ENCODE assay signal across 8 mouse cellular contexts in the genomic region with DNA sequence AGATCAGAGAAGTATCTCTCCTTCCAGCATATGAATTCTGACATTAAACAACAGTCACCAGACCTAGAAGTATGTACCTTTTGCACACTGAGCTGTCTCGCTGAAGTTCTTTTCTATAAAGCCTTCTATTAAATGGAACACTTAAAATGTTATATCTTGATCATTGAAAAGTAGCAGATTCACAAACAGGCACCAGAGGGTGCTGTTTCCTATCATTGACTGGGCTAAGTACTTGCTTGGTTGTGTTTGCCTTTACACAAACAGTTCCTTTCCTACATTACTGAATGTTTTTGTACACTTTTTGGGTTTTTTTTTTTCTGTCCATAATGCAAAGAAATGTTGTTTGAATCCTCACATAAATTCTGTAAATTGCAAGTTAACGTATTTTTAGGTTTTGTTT. TPM values are rescaled to one million over a fixed set of nuclear protein-coding genes. Genes with fewer than 3 reads are reported as not detected.
DNase-seq lines count a peak whose midpoint lies in the region; TF ChIP-seq lines count a peak whose summit lies in the region.

No protein-coding gene starts in this region.

- TF ChIP-seq POLR2A in spleen, adult 2 months (IDR thresholded peaks at IDR 0.05; ENCODE audit: low read depth, low read length) = no peak

- TF ChIP-seq CTCF in spleen, adult 2 months (IDR thresholded peaks at IDR 0.05; ENCODE audit: extremely low read depth, insufficient read depth, insufficient read length, insufficient replicate concordance) = peak; percentile 9; the same call in 1 of the 2 replicates

- WGBS in heart, embryonic 10.5 days = 70% methylated on average over 2 of the region's 2 CpGs
- 71% methylated on average over 2 of the region's 2 CpGs for WGBS in spleen, adult 2 months

- DNase-seq in heart, adult 18-20 months = peak; percentile 49 to 67
- DNase-seq in heart, embryonic 10.5 days (ENCODE audit: low spot score) = no peak
- DNase-seq in spleen, adult 2 months (ENCODE audit: low read depth in 1 of 2, low spot score in 2 of 2) = peak in 1 of 2 experiments; percentile 36
- DNase-seq in spleen, adult 18-20 months = no peak
- peak; percentile 58 to 68 for DNase-seq in cerebellum, postnatal 14 days
- DNase-seq in lung, postnatal 25 days (ENCODE audit: low spot score) = peak; percentile 70
- no peak for DNase-seq in frontal cortex, postnatal 36 days (ENCODE audit: low spot score in 2 of 2)
- DNase-seq in Muller cell, postnatal 12 days (ENCODE audit: inconsistent ontology term) = no peak

- no peaks in the 10 kb centered on the region for H3K9me3 ChIP-seq in heart, embryonic 10.5 days

- H3K4me3 ChIP-seq in heart, embryonic 10.5 days = no peak overlapping the region
- no peak overlapping the region for H3K4me3 ChIP-seq in spleen, adult 2 months (ENCODE audit: extremely low read depth, insufficient read depth, insufficient read length)

- no peaks in the 10 kb centered on the region for H3K27me3 ChIP-seq in heart, embryonic 10.5 days (ENCODE audit: insufficient read depth, poor library complexity, severe bottlenecking)
- H3K27me3 ChIP-seq in spleen, adult 2 months (ENCODE audit: control insufficient read depth, insufficient read depth, low read length) = no peaks in the 10 kb centered on the region

- no peaks in the 10 kb centered on the region for H3K36me3 ChIP-seq in heart, embryonic 10.5 days
- H3K36me3 ChIP-seq in spleen, adult 2 months (ENCODE audit: control insufficient read depth, insufficient read depth, low read length) = peaks cover 4% of the 10 kb centered on the region

- H3K27ac ChIP-seq in heart, embryonic 10.5 days = no peak overlapping the region
- no peak overlapping the region for H3K27ac ChIP-seq in spleen, adult 2 months (ENCODE audit: insufficient read depth, low read length)

- peaks cover 33% of the 10 kb centered on the region for H3K4me1 ChIP-seq in heart, embryonic 10.5 days
- H3K4me1 ChIP-seq in spleen, adult 2 months (ENCODE audit: control insufficient read depth, insufficient read depth, insufficient read length) = peaks cover 13% of the 10 kb centered on the region

RNA-seq across cellular contexts. Expression of a gene that starts 35.9 kb away (rescaled TPM):
- 100 to 1,000 TPM; 142 to 163 TPM for total RNA-seq in heart, adult 18-20 months (2021)
- polyA plus RNA-seq in heart, embryonic 10.5 days (2016; fragmentation: Nextera tagmentation; extraction: Ambion mirVana) = 121 and 142 TPM in 2 replicates
- 11.4 and 15.7 TPM in 2 replicates for polyA plus RNA-seq in spleen, adult 2 months (2012; rRNA removed)

Comparison
In these comparisons a context has a peak if more than half of its experiments do, and no peak if none do; other contexts are left out.
1. DNase-seq: peak in heart, adult 18-20 months (2 of 2), cerebellum, postnatal 14 days (2 of 2) and lung, postnatal 25 days (single experiment); none in heart, embryonic 10.5 days (single experiment), spleen, adult 18-20 months (0 of 2), frontal cortex, postnatal 36 days (0 of 2) and Muller cell, postnatal 12 days (single experiment).